Comparison of ENCODE assay signal across 18 mouse cellular contexts in the genomic region with DNA sequence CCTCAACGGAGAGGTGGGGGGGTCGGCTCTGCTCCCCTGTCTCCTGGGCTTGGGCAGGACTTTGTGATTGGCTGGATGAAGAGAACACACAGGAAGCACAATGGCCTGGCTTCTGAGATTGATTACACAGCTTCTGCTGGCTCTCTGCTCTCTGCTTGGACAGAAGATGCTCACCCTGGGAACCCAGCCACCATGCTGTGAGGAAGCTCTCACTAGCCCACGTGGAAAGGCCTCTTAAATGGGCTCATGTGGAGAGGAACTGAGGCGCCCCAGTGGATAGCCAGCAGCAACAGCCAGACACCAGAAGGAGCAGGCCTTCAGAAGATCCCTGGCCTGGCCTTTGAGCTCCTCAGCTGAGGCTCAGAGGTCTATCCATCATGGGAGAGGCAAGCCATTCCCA. TPM values are rescaled to one million over a fixed set of nuclear protein-coding genes. Genes with fewer than 3 reads are reported as not detected.
A peak's percentile ranks its signal among the peaks of the same experiment; 100 is the strongest.
DNase-seq lines count a peak whose midpoint lies in the region; ATAC-seq and TF ChIP-seq lines count a peak whose summit lies in the region.
"Had no signal": no experiment of that assay in that cellular context is flagged by ENCODE, and none has a peak within 500 bp of the region (broad histone marks: within the 10 kb centered on the region; RNA-seq: fewer than 3 reads in every experiment).

No protein-coding gene starts in this region.

- no peak overlapping the region for H3K9ac ChIP-seq in midbrain, postnatal 0 days (replicated peaks; ENCODE audit: low read length, poor library complexity, severe bottlenecking)
- H3K9ac ChIP-seq: liver, embryonic 13.5 days had no signal

- no peaks in the 10 kb centered on the region for H3K4me1 ChIP-seq in midbrain, postnatal 0 days (ENCODE audit: insufficient read depth, low read length)
- H3K4me1 ChIP-seq: liver, embryonic 13.5 days had no signal

- H3K9me3 ChIP-seq in midbrain, postnatal 0 days (ENCODE audit: low read length), result no peaks in the 10 kb centered on the region
- H3K9me3 ChIP-seq: liver, embryonic 13.5 days had no signal

- intact Hi-C loops in left cerebral cortex, postnatal 4 days (cut with DNase I), result no loop called here

- no peaks in the 10 kb centered on the region for H3K27me3 ChIP-seq in midbrain, postnatal 0 days (ENCODE audit: insufficient read depth, low read length)

- no peak for TF ChIP-seq CTCF in midbrain, postnatal 0 days (IDR thresholded peaks at IDR 0.05)

- H3K4me3 ChIP-seq in midbrain, postnatal 0 days (ENCODE audit: low read depth, low read length), result no peak overlapping the region
- H3K4me3 ChIP-seq: gastrocnemius, adult 2 months; liver, embryonic 13.5 days had no signal

- H3K36me3 ChIP-seq in midbrain, postnatal 0 days (ENCODE audit: insufficient read depth, low read length), result no peaks in the 10 kb centered on the region
- H3K36me3 ChIP-seq: liver, embryonic 13.5 days had no signal

- H3K27ac ChIP-seq in midbrain, postnatal 0 days (ENCODE audit: low read depth, low read length), result no peak overlapping the region
- H3K27ac ChIP-seq: gastrocnemius, adult 2 months; liver, embryonic 13.5 days had no signal

- WGBS in midbrain, postnatal 0 days, result 12% methylated on average over 4 of the region's 4 CpGs

- H3K4me2 ChIP-seq in midbrain, postnatal 0 days (ENCODE audit: low read depth, low read length, poor library complexity, severe bottlenecking), result no peak overlapping the region
- H3K4me2 ChIP-seq: liver, embryonic 13.5 days had no signal

- ATAC-seq in midbrain, postnatal 0 days (ENCODE audit: low FRiP score), result no peak
- ATAC-seq: intestine, embryonic 16.5 days had no signal

- DNase-seq in left cerebral cortex, postnatal 4 days, result peak; percentile 27
- no peak for DNase-seq in left cerebral cortex, adult 8-10 months (ENCODE audit: low spot score in 2 of 2)
- DNase-seq in cerebellum, adult 11-12 months, result peak; percentile 64
- peak; percentile 39 to 61 for DNase-seq in cerebellum, postnatal 10 days
- peak; percentile 32 for DNase-seq in midbrain, postnatal 0 days (ENCODE audit: low spot score)
- DNase-seq in thymus, postnatal 36 days, result no peak
- no peak for DNase-seq in right cerebral cortex, adult 2 months (ENCODE audit: low spot score in 2 of 2)
- DNase-seq: gastrocnemius, adult 2 months; kidney, postnatal 14 days; liver, embryonic 13.5 days; lung, postnatal 14 days; right cerebral cortex, postnatal 4 days had no signal

RNA-seq across cellular contexts. Expression of gene Enthd1, which starts 59.9 kb away (rescaled TPM):
- total RNA-seq in left cerebral cortex, postnatal 4 days (2021), result under 1 TPM; 0.16 to 0.18 TPM
- total RNA-seq in left cerebral cortex, adult 8-10 months (2022), result not detected
- not detected in 2 replicates for total RNA-seq in midbrain, postnatal 0 days (2014; rRNA removed)
- polyA plus RNA-seq in midbrain, postnatal 0 days (2015; fragmentation: Nextera tagmentation; extraction: Ambion mirVana), result not detected in 2 replicates
- total RNA-seq: gastrocnemius, adult 2 months; heart, postnatal 25 days; layer of hippocampus, postnatal 10 days; left cerebral cortex, postnatal 36 days; monocyte, adult 5-6 weeks had no signal
- polyA plus RNA-seq: embryonic facial prominence, embryonic 11.5 days; intestine, embryonic 16.5 days; liver, embryonic 13.5 days had no signal

Comparison
In these comparisons a context has a peak if more than half of its experiments do, and no peak if none do; other contexts are left out.
1. DNase-seq: peak in left cerebral cortex, postnatal 4 days (single experiment), cerebellum, adult 11-12 months (single experiment), cerebellum, postnatal 10 days (2 of 2) and midbrain, postnatal 0 days (single experiment); none in left cerebral cortex, adult 8-10 months (0 of 2), thymus, postnatal 36 days (0 of 2) and right cerebral cortex, adult 2 months (0 of 2).